Mouse (Mus musculus) midbrain, embryonic 10.5 days (tissue): ENCODE results near the gene Slc16a8. TPM values are rescaled to one million over a fixed set of nuclear protein-coding genes. Genes with fewer than 3 reads are reported as not detected.

Experiments used
- DNase-seq: peaks from one replicate; pipeline ENCODE4 v3.0.0-alpha.2; 2017; ENCODE audit warnings: low spot score
- H3K27ac ChIP-seq: fragments of 300-500 bp; sonication (generic); replicated peaks from 2 replicates; pipeline ENCODE4 v1.5.1; 2016; ENCODE audit warnings: mild to moderate bottlenecking
- H3K27me3 ChIP-seq: fragments of 300-500 bp; sonication (generic); 2 replicates; pipeline ENCODE4 v1.6.1; 2016; ENCODE audit warnings: low read depth, mild to moderate bottlenecking; ENCODE audit not compliant: poor library complexity, severe bottlenecking
- H3K36me3 ChIP-seq: fragments of 300-500 bp; sonication (generic); 2 replicates; pipeline ENCODE4 v1.6.1; 2016; ENCODE audit warnings: mild to moderate bottlenecking, moderate library complexity
- H3K4me1 ChIP-seq: fragments of 300-500 bp; sonication (generic); 2 replicates; pipeline ENCODE4 v1.6.1; 2016
- H3K4me3 ChIP-seq: fragments of 300-500 bp; sonication (generic); 2 replicates; pipeline ENCODE4 v1.5.1; 2016; ENCODE audit warnings: mild to moderate bottlenecking, moderate library complexity
- H3K9me3 ChIP-seq: fragments of 300-500 bp; sonication (generic); replicated peaks from 2 replicates; pipeline ENCODE4 v1.6.1; 2016; ENCODE audit warnings: mild to moderate bottlenecking
- WGBS: fragments of 180-500 bp; shearing (Covaris S2); methylation state at CpG from one replicate; pipeline ENCODE4 v1.1.7; 2016; 5-methylcytosine and 5-hydroxymethylcytosine counted together
- polyA plus RNA-seq: library from polyadenylated mRNA; unstranded; fragments of >200 nt; fragmentation: Nextera tagmentation; extraction: Ambion mirVana; gene quantifications from 2 replicates; pipeline ENCODE4 v1.2.1, GENCODE M21; 2016

The Slc16a8 gene
- polyA plus RNA-seq, 1 experiment from 2014 or later: 0.06 TPM

DNA sequence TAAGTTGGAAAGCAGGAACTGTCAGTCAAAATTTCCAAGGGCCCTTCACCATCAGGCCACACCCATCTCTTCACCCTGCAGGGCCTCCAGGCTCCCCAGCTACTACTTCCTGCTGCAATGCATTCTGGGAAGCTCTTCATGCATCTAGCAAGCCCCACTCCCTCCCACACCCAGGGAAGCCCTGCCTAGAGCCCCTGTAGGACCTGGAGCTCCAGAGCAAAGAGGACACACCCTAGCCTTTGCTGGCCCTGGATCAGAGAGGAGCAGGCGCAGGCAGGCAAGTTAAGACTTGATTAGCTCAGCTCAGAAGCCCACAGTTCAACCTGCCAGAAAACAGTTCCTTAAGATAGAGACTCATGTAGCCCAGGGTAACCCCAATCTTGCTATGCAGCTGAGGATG, 26.8 kb upstream of the Slc16a8 start:
- no peak for DNase-seq
- 86% methylated on average over 1 of the region's 1 CpGs for WGBS
- Histone ChIP-seq H3K27ac (no peak overlapping the region), H3K9me3 (peaks cover 11% of the 10 kb centered on the region; the same call in 1 of the 2 replicates), H3K4me1 (peaks cover 5% of the 10 kb centered on the region; the same call in 1 of the 2 replicates), H3K27me3 (no peaks in the 10 kb centered on the region), H3K4me3 (no peak overlapping the region), H3K36me3 (peaks cover 3% of the 10 kb centered on the region)

DNA sequence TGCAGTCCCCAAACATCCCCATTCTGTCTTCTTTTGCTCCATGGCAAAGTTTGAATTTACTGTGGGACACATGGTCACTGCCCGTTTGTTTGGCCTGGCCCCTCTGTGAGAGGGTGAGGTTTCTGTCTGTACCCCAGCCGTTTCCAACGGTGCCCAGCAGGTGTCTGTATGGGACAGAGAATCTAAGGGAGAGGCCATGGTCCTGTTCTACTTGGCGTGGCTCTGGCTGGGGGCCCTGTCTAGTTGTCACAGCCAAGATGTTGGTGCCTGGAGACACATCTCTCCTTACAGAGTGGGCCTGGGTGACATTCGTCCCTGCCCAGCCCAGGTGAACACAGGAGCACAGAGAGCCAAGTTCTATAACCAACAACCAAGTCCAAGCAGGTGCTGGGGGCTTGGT, 26.3 kb upstream of the Slc16a8 start:
- no peak for DNase-seq
- 66% methylated on average over 5 of the region's 5 CpGs for WGBS

DNA sequence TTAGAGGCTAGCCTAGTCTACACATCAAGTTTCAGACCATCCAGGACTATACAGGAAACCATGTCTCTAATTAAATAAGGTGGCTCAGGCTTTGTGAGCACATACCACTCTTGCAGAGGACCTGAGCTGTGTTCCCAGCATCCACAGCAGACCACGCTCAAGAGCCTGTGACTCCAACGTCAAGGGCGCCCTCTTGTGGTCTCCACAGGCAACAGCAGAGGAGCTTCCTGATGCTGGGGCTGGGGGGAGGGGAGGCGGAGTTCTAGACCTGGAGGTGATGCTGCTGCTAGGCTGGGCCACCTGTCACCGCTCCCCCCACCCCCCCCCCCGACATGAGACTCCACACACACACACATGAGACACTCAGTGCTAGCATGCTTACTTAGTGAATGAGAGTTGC, 25.6 kb upstream of the Slc16a8 start:
- peak; percentile 32 for DNase-seq
- no peak overlapping the region for H3K27ac ChIP-seq
- WGBS: 28% methylated on average over 6 of the region's 6 CpGs
- H3K36me3 ChIP-seq: no peaks in the 10 kb centered on the region
- peaks cover 5% of the 10 kb centered on the region; the same call in 1 of the 2 replicates for H3K4me1 ChIP-seq
- peaks cover 12% of the 10 kb centered on the region; the same call in 1 of the 2 replicates for H3K9me3 ChIP-seq
- H3K27me3 ChIP-seq: no peaks in the 10 kb centered on the region
- H3K4me3 ChIP-seq: no peak overlapping the region

More for the DNA sequence above, 26.3 kb upstream of the Slc16a8 start:
- Histone ChIP-seq H3K4me1 (peaks cover 5% of the 10 kb centered on the region; the same call in 1 of the 2 replicates), H3K27me3 (no peaks in the 10 kb centered on the region), H3K27ac (no peak overlapping the region), H3K9me3 (peaks cover 12% of the 10 kb centered on the region; the same call in 1 of the 2 replicates), H3K4me3 (no peak overlapping the region), H3K36me3 (no peaks in the 10 kb centered on the region)

DNA sequence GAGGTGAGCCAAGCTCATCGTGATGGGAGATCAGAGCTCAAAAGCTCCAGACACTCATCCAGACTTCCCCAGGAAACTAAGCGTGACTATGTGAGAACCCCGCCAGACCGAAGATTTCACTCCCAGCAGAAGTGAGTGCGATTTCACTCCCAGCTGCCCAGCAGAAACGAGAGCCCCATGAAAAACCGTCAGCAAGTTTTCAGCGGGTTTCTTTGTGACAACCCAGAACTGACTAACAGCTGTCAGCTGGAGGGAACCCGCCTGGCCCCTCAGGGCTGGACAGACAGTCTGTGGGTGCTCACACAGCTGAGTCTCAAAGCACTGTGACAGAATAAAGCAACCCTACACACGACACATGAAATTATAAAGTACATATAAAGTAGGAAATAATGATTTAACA, 23.2 kb upstream of the Slc16a8 start:
- H3K36me3 ChIP-seq: no peaks in the 10 kb centered on the region

DNA sequence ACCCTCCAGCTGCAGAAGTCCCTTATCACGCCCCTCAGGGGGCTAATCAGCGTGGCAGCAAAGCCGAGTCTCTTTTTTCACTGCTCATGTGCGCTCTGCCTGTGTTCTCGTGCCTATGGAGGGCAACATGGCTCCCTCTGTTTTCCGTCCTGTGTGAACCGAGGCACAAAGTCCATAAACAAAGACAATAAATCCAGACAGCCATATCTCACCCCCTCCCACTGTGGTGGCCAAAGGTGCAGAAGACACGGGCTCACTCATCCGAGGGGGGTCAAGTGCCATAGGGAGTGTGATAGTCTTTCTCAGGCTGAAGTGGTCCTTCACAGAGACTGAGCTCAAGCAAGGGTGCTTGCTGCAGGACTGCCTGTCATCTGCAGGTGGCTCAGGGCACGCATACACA, 18.5 kb upstream of the Slc16a8 start:
- Histone ChIP-seq H3K4me1 (peaks cover 19% of the 10 kb centered on the region), H3K27me3 (peaks cover 31% of the 10 kb centered on the region), H3K27ac (no peak overlapping the region), H3K36me3 (no peaks in the 10 kb centered on the region), H3K4me3 (no peak overlapping the region), H3K9me3 (peaks cover 9% of the 10 kb centered on the region; the same call in 1 of the 2 replicates)
- 68% methylated on average over 10 of the region's 10 CpGs for WGBS
- DNase-seq: no peak

More for the DNA sequence above, 23.2 kb upstream of the Slc16a8 start:
- Histone ChIP-seq H3K9me3 (peaks cover 12% of the 10 kb centered on the region; the same call in 1 of the 2 replicates), H3K4me1 (peaks cover 7% of the 10 kb centered on the region; the same call in 1 of the 2 replicates), H3K27me3 (0 out of 2 replicates have a peak, but pooled peaks cover 2% of the 10 kb centered on the region), H3K27ac (no peak overlapping the region), H3K4me3 (no peak overlapping the region)
- WGBS: 79% methylated on average over 10 of the region's 10 CpGs
- DNase-seq: no peak

DNA sequence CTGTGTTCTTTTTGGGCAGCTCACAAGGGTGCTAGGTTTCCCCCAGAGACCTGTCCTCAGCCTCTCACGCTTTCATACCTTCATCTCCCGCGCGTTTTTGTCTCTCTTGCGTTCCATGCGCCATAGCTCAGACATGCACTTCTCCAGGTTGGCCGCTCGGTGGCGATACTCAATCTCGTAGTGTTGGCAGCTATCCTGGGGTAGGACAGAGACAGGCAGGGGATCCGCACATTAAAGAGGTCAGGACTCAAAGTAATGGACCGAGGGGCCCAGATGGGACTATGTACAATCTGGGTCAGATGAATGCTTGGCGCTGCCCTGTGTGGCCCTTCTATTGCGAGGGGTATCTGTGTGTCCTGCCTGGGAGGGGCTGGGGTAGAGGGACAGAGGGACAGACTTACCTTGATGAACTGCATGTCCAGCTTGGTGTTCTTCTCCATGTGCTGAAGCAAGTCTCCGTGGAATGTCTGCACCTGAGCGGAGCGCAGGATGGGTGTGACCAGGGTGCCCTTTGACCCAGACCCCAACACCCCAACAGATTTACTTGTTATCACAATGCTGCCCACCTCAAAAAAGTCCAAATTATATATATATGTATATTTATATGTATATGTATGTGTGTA, 16.7 kb upstream of the Slc16a8 start:
- peak overlapping the region; percentile 63 for H3K4me3 ChIP-seq
- peak overlapping the region; percentile 72; the same call in 1 of the 2 replicates for H3K27ac ChIP-seq
- no peaks in the 10 kb centered on the region for H3K9me3 ChIP-seq
- WGBS: 14% methylated on average over 17 of the region's 17 CpGs
- no peaks in the 10 kb centered on the region for H3K36me3 ChIP-seq
- H3K27me3 ChIP-seq: peaks cover 46% of the 10 kb centered on the region
- H3K4me1 ChIP-seq: peaks cover 19% of the 10 kb centered on the region
- peak; percentile 79 for DNase-seq

DNA sequence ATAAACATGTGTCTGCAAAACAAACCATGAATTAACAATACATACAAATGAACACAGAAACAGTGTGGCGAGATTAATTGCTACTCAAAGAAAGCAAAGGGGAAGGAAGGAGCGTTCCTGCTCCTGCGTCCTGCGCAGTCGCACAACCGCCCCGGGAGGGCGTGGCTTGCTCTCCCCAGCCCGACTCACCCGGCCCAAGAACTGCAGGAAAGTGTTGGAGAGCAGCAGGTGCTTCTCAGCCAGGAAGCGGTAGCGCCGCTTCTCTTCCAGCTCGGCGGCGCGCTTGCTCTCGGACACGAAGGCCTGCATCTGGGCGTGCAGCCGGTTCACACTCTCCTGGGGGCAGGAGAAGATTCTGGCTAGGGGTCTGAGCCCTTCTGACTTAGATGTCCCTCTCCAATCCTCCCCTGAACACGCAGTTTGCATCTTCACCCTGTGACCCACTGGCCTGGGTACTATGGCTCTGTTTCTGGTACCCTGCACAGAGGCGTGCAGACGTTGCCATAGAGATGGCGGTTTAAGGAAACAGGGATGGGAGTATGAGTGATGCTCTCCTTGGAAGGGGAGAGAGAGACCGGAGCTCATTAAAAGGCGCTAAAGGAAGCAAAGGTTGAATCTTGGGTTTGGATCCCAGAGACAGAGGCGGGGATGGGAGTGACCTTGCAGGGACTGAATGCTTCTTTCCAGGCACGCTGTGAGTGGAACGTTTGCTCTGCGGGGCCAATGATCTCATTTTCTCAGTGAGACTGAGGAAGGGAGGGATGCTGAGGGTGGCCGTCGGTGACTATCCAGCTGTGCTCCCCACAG, 16.0 kb upstream of the Slc16a8 start:
- peaks cover 50% of the 10 kb centered on the region for H3K27me3 ChIP-seq
- peak overlapping the region; percentile 72 for H3K27ac ChIP-seq
- H3K9me3 ChIP-seq: no peaks in the 10 kb centered on the region
- 1% methylated on average over 33 of the region's 33 CpGs for WGBS
- H3K4me1 ChIP-seq: peaks cover 19% of the 10 kb centered on the region
- H3K36me3 ChIP-seq: no peaks in the 10 kb centered on the region
- H3K4me3 ChIP-seq: peak overlapping the region; percentile 63
- peak; percentile 72 for DNase-seq

DNA sequence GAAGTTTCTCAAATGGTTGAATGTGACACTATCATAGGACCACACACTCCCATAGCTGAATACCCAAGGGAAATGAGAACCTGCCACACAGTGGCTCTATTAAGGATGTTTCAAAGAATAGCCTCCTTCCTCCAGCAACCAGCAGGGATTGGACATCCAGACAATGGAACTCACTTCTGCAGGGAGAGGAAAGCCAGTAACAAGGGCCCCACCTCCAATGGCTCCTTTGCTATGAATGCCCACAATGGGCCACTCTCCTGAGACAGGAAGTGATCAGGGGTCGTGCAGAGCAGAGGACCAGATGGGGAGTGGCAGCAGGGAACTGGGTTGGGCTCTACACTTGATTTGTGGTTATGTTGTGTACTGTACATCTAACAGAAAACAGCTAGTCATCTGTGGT, 14.0 kb upstream of the Slc16a8 start:
- Histone ChIP-seq H3K36me3 (no peaks in the 10 kb centered on the region), H3K27ac (no peak overlapping the region), H3K4me1 (peaks cover 19% of the 10 kb centered on the region), H3K9me3 (no peaks in the 10 kb centered on the region), H3K27me3 (peaks cover 68% of the 10 kb centered on the region), H3K4me3 (no peak overlapping the region)
- 37% methylated on average over 1 of the region's 1 CpGs for WGBS
- no peak for DNase-seq

DNA sequence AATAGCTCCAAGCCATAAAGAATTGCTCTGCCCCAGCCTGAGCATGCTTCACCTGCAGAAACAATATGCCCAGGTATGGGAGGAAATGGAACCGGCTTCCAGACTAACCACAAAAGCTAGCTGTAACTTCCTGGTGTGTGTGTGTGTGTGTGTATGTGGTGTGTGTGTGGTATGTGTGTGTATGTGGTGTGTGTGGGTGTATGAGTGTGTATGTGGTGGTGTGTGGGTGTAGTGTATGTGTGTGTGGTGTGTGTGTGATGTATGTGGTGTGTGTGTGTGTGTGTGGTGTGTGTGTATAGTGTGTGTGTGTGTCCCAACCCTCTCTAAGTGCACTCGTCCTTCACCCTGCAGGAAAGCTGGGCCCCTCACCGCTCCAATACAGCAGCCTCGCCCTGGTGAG, 10.8 kb upstream of the Slc16a8 start:
- H3K4me1 ChIP-seq: peaks cover 26% of the 10 kb centered on the region
- peaks cover 85% of the 10 kb centered on the region for H3K27me3 ChIP-seq
- H3K36me3 ChIP-seq: no peaks in the 10 kb centered on the region
- DNase-seq: no peak
- 76% methylated on average over 4 of the region's 4 CpGs for WGBS
- H3K9me3 ChIP-seq: no peaks in the 10 kb centered on the region
- no peak overlapping the region for H3K4me3 ChIP-seq
- H3K27ac ChIP-seq: no peak overlapping the region

DNA sequence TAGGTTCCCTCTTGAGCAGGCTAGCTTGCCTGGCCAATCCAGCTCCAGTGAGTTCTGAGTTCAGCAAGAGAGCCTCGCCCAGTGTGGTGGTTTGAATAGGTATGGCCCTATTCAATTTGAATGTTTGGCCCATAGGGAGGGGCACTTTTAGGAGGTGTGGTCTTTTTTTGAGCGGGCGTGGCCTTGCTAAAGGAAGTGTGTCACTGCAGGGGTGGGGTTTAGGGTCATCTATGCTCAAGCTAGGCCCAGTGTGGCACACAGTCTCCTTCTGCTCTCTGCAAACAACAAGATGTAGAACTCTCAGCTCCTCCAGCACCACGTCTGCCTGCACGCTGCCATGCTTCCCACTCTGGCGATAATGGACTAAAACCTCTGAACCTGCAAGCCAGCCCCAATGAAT, 9.2 kb upstream of the Slc16a8 start:
- H3K9me3 ChIP-seq: no peaks in the 10 kb centered on the region
- H3K36me3 ChIP-seq: no peaks in the 10 kb centered on the region
- no peak overlapping the region for H3K27ac ChIP-seq
- H3K4me3 ChIP-seq: no peak overlapping the region
- WGBS: 90% methylated on average over 6 of the region's 6 CpGs
- no peak for DNase-seq
- peaks cover 90% of the 10 kb centered on the region for H3K27me3 ChIP-seq
- H3K4me1 ChIP-seq: peaks cover 20% of the 10 kb centered on the region

DNA sequence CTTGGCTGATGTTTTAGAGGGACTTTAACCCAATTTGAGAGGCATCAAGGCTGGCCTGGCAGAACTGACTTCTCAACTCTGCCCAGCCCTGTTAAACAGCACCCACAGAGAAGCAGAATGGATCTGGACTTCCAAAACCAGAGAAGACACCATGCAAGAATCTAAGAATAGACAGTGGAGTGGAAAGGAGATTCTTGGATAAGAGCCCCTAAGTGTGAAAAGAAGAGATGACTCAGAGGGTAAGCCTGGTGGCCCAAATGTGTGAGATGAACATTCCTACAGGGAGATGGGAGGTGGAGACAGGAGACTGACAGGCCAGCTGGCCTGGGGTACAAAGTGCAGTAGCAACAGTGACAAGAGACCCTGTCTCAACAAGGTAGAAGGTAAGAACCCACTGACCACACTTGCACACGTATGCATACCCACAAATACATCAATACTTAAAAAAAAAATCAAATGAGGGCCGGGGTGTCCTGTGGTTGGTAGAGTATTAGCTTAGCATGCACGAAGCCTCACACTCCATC, 8.3 kb upstream of the Slc16a8 start:
- H3K27me3 ChIP-seq: peaks cover 89% of the 10 kb centered on the region
- H3K4me1 ChIP-seq: peaks cover 20% of the 10 kb centered on the region
- 92% methylated on average over 3 of the region's 3 CpGs for WGBS
- no peaks in the 10 kb centered on the region for H3K9me3 ChIP-seq
- DNase-seq: no peak
- no peak overlapping the region for H3K27ac ChIP-seq
- no peak overlapping the region for H3K4me3 ChIP-seq
- H3K36me3 ChIP-seq: no peaks in the 10 kb centered on the region

DNA sequence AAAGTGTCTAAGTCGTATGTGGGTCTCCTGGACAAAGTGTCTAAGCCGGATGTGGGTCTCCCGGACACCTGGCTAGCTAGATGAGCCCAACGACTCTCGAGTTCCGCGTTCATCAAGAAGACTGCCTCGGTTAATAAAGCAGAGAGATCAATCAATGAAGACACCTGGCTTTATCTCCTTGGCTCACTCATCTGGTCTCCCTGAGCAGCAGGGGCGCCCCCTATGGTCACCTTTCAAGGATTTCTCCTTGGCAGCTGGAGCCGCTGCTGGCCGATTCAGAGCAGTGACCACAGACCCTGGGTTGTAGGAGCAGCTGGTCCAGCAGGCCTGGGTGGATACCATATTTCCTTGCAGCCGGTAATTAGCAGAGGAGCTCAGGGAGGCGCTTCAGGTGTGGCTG, 7.8 kb upstream of the Slc16a8 start:
- Histone ChIP-seq H3K4me3 (peak overlapping the region; percentile 86), H3K27me3 (peaks cover 85% of the 10 kb centered on the region), H3K27ac (no peak overlapping the region), H3K4me1 (peaks cover 20% of the 10 kb centered on the region), H3K36me3 (no peaks in the 10 kb centered on the region), H3K9me3 (no peaks in the 10 kb centered on the region)
- DNase-seq: peak; percentile 54
- 29% methylated on average over 13 of the region's 13 CpGs for WGBS

DNA sequence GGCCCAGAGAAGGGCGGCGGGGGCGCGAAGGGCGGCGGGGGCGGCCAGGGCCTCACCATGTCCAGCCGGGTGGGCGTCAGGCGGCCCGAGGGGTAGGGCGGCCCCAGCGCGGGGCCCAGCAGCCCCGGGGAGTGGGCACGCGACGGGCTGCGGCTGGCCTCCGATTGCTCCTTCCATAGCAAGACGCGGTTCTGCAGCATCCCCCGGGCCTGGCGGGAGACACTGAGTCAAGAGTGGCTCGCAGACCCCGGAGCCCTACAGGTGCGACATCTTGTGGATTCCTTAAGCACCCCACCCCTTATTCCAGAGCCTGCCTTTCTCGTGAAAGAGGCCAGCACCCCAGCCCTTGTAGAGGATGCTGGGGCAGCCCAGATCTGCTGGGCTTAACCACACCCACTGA, 7.2 kb upstream of the Slc16a8 start:
- Histone ChIP-seq H3K9me3 (no peaks in the 10 kb centered on the region), H3K27me3 (peaks cover 81% of the 10 kb centered on the region), H3K27ac (peak overlapping the region; percentile 82), H3K36me3 (no peaks in the 10 kb centered on the region), H3K4me3 (peak overlapping the region; percentile 86), H3K4me1 (peaks cover 20% of the 10 kb centered on the region)
- peak; percentile 42 for DNase-seq
- under 1% methylated on average over 25 of the region's 28 CpGs for WGBS
